Mouse (Mus musculus): ENCODE results near the gene Pdlim5.

GRCm38 (mm10) chr3:142209981-142210380, 185.5 kb downstream of the Pdlim5 start:
- TF ChIP-seq CTCF (IDR thresholded peaks at IDR 0.05; ENCODE audit: low read depth) (no peak), EP300 (IDR thresholded peaks at IDR 0.05; ENCODE audit: low read depth) (no peak)

Measured in liver, postnatal 0 days (tissue).